Mouse (Mus musculus): ENCODE results near the gene Fam13c.

Gene Fam13c

DNA sequence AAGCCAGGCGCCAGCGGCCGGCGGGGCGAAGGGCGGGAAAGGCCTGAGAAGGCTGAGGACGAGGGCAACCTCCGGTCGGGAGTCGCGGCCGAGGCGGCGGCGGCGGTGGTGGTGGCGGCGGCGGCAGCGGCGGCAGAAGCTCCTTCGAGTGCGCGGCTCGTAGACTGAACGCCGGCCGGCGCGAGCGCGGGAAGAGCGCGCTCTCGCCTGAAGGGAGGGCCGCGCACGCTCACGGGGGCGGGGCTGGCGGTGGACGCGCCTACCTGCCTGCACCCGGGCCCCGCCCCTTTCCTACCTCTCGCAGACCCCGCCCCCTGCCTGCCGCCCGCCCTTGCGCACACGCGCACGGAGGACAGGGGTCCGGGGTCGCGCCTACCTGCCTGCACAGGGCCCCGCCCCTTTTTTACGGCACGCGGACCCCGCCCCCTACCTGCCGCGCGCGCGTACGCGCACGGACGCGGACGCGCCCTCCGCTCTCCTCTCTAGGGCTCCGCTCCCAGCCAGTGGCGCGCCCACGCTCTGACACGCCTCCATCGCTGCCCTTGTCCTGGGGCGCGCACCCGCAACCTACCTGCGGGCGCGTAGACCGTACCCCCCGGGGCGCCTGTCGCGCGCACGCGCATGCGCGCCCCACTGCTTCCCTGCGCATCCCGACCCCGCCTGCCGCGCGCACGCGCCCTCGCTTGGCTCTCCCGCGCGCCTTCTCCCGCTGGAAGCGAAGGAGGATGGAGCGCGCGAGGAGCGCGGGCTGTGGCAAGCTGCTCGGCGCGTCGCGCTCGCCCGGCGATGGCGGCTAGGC, 159.0 kb downstream of the Fam13c start:
- DNase-seq (ENCODE audit: low spot score): peak; percentile 36

DNA sequence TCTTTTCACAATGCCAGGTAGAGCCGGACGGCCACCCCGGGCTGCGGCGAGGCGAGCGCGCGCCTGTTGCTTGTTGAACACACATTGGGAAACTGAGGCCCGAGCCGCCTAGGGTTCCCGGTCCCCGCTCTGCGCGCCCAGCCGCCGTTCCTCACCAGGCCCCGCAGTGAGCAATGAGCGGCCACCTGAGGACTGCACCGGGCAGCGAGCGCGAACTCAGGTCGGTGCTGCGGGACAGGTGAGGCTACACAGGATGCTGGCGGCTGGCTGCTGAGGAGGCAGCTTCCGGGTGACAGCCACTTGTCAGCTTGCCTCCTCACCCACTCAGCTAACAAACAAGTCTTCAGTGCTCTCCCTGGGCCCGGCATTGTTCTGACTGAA, 159.6 kb downstream of the Fam13c start:
- no peak for DNase-seq (ENCODE audit: low spot score)

Data from ovary, adult 18-20 months (tissue).